Mouse (Mus musculus) regulatory T cell (primary cell): ENCODE results near the gene Slc5a8.

Experiments
- in situ Hi-C: fragments of 300-600 bp; cut with MboI, MseI; formaldehyde crosslinking; loops from one replicate; pipeline ENCODE4 v1.15.1; 2025; ENCODE audit warnings: high pct_unique_total_duplicates

The Slc5a8 gene

GRCm38 (mm10) chr10:88978932-88979331 is 93.1 kb downstream of the Slc5a8 start:
- in situ Hi-C loops = no loop called here
